Mouse (Mus musculus) lung, adult 2 months (tissue): Measurements from ENCODE around the gene Cdkal1. TPM values are rescaled to one million over a fixed set of nuclear protein-coding genes. Genes with fewer than 3 reads are reported as not detected.

Experiments
- DNase-seq: peaks from one replicate; pipeline ENCODE4 v3.0.0; 2022
- H3K4me1 ChIP-seq: fragments of 200-500 bp; 2 replicates; pipeline ENCODE4 v1.6.1; 2011; ENCODE audit warnings: low read length; ENCODE audit not compliant: control insufficient read depth, insufficient read depth
- H3K4me3 ChIP-seq: fragments of 200-500 bp; replicated peaks from 2 replicates; pipeline ENCODE3; 2011; ENCODE audit warnings: low read depth, mild to moderate bottlenecking, control low read depth, low read length; ENCODE audit errors: extremely low read depth
- CTCF ChIP-seq: fragments of 200-500 bp; IDR thresholded peaks from 2 replicates; pipeline ENCODE4 v1.5.1; 2011; ENCODE audit warnings: mild to moderate bottlenecking, low read length, control low read depth; ENCODE audit not compliant: insufficient read depth
- POLR2A ChIP-seq: fragments of 200-500 bp; IDR thresholded peaks from 2 replicates; pipeline ENCODE4 v1.6.1; 2011; ENCODE audit warnings: low read depth, mild to moderate bottlenecking, control low read depth, low read length, borderline replicate concordance; ENCODE audit errors: extremely low read depth
- WGBS: fragments of 180-500 bp; shearing (Covaris S2); methylation state at CpG from one replicate; pipeline ENCODE4 v1.1.7; 2018; 5-methylcytosine and 5-hydroxymethylcytosine counted together
- polyA plus RNA-seq: library from polyadenylated mRNA; depleted of rRNA; stranded (reverse); fragments of >200 nt; gene quantifications from 2 replicates; pipeline ENCODE4 v1.2.3, GENCODE M21; 2012; rRNA removed

Gene Cdkal1
- polyA plus RNA-seq, 1 experiment: 2.6 TPM

GRCm38 (mm10) chr13:29162867-29163514 lies 692.5 kb downstream of the Cdkal1 start:
- no peaks in the 10 kb centered on the region for H3K4me1 ChIP-seq
- WGBS: 83% methylated on average over 2 of the region's 2 CpGs
- TF ChIP-seq POLR2A: no peak
- TF ChIP-seq CTCF: no peak
- no peak for DNase-seq
- H3K4me3 ChIP-seq: no peak overlapping the region

GRCm38 (mm10) chr13:29162444-29162843 lies 693.0 kb downstream of the Cdkal1 start:
- DNase-seq: no peak

GRCm38 (mm10) chr13:29161436-29161835 lies 694.0 kb downstream of the Cdkal1 start:
- 89% methylated on average over 3 of the region's 3 CpGs for WGBS
- TF ChIP-seq POLR2A: no peak
- TF ChIP-seq CTCF: no peak
- Histone ChIP-seq H3K4me1 (no peaks in the 10 kb centered on the region), H3K4me3 (no peak overlapping the region)
- no peak for DNase-seq

More at GRCm38 (mm10) chr13:29162444-29162843, 693.0 kb downstream of the Cdkal1 start:
- 57% methylated on average over 3 of the region's 3 CpGs for WGBS
- H3K4me1 ChIP-seq: no peaks in the 10 kb centered on the region
- TF ChIP-seq POLR2A (no peak), CTCF (no peak)
- no peak overlapping the region for H3K4me3 ChIP-seq

- 38% methylated on average over 4 of the region's 4 CpGs for WGBS
- peak; percentile 28; the same call in 1 of the 2 replicates for TF ChIP-seq CTCF
- no peak for TF ChIP-seq POLR2A
- DNase-seq: no peak
- Histone ChIP-seq H3K4me1 (no peaks in the 10 kb centered on the region), H3K4me3 (no peak overlapping the region)
Observed at GRCm38 (mm10) chr13:29156703-29157102, 698.8 kb downstream of the Cdkal1 start.

GRCm38 (mm10) chr13:29155297-29155696 lies 700.2 kb downstream of the Cdkal1 start:
- Histone ChIP-seq H3K4me1 (no peaks in the 10 kb centered on the region), H3K4me3 (no peak overlapping the region)
- WGBS: 84% methylated on average over 3 of the region's 3 CpGs
- no peak for DNase-seq
- TF ChIP-seq CTCF: no peak

- TF ChIP-seq POLR2A (no peak), CTCF (no peak)
- DNase-seq: no peak
- Histone ChIP-seq H3K4me3 (no peak overlapping the region), H3K4me1 (no peaks in the 10 kb centered on the region)
- 79% methylated on average over 13 of the region's 13 CpGs for WGBS
Observed at GRCm38 (mm10) chr13:29150120-29150519, 705.4 kb downstream of the Cdkal1 start.

- Histone ChIP-seq H3K4me1 (no peaks in the 10 kb centered on the region), H3K4me3 (no peak overlapping the region)
- 84% methylated on average over 6 of the region's 6 CpGs for WGBS
- DNase-seq: no peak
- no peak for TF ChIP-seq CTCF
- TF ChIP-seq POLR2A: no peak
Observed at GRCm38 (mm10) chr13:29149404-29149803, 706.1 kb downstream of the Cdkal1 start.

GRCm38 (mm10) chr13:29148616-29149015 lies 706.9 kb downstream of the Cdkal1 start:
- WGBS: 66% methylated on average over 9 of the region's 9 CpGs

More at GRCm38 (mm10) chr13:29148616-29149015, 706.9 kb downstream of the Cdkal1 start:
- TF ChIP-seq CTCF: no peak
- TF ChIP-seq POLR2A: no peak
- DNase-seq: no peak
- no peaks in the 10 kb centered on the region for H3K4me1 ChIP-seq
- no peak overlapping the region for H3K4me3 ChIP-seq

Other genes starting within 250 kb of the Cdkal1 start
- gene E2f3, start 130.4 kb upstream of the Cdkal1 start, polyA plus RNA-seq: 1.5 and 3.2 TPM in 2 replicates